Mouse (Mus musculus) gastrocnemius, postnatal 36 days (tissue): ENCODE measurements around the gene Clcn5. TPM values are rescaled to one million over a fixed set of nuclear protein-coding genes. Genes with fewer than 3 reads are reported as not detected.

Experiments used
- DNase-seq, 2 experiments: peaks; one replicate each; pipeline ENCODE4 v3.0.0; 2022
- intact Hi-C: fragments of 180-260 bp; cut with DNase I; formaldehyde crosslinking; loops from one replicate; pipeline ENCODE4 v1.15.1; 2025
- long read RNA-seq, 2 experiments: library from polyadenylated mRNA; stranded (forward); transcript quantifications; one replicate each; pipeline ENCODE4 v2.0.0; 2021
- total RNA-seq, 2 experiments: library from RNA; stranded (reverse); gene quantifications; 2 replicates each; pipeline ENCODE4 v1.2.3; 2021

The Clcn5 gene
- total RNA-seq = 1 to 10 TPM; 2.6 to 3.7 TPM
- long read RNA-seq, experiment 1, partial matches to known transcripts = 0 of 2 reads
- long read RNA-seq, experiment 1, other reads (novel, unspliced or antisense) = 2 of 2 reads
- long read RNA-seq, experiment 2 = 0 reads

DNA sequence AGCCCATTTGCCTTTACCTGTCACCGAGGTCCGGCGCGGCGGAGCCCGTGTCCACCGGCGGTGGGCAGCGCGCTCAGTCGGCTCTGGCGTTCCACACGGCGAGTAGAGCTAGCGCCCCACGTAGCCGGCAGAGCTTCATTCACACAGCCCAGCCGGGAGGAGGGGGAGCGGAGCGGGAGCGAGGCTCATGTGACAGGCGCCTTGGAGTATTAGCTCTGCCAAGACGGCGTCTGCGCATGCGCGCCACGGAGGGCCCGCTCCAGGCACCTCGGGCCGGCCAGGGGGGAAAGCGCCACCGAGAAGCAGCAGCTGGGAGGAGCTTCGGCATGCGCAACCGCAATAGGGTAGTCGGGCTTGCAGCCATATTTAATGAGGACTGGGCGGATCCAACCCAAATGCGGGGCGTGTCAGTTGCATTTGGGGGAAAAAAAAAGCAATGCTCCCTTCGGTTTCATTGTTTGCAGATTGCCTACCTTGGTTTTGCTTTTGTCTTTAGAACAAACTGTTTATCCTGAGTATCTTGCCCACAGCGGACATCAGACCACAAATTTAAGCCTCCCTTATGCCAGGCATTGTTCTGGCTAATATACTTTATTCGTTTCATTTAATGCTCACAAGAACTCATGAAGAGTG lies at the start of gene Clcn5:
TSS of gene Clcn5 (minus strand) at position 270 of the 633 bp plus-strand sequence.
- intact Hi-C loops = no loop called here

DNA sequence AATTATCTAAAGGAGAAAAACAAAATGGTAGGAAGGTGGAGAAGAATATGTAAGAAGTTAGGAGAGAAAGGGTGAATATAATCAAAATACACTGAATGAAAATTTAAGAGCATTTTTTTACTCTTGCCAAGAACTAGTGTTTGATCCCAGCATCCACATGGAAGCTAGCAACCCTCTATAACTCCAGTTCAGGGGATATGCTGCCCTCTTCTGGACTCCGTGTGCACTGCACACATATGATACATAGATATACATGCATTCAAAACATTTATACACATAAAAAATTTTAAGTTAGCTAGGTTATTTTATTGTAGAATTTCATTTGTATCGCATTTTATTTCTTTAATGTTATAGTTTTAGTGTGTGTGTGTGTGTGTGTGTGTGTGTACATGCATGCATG lies 6.3 kb upstream of the Clcn5 start:
- intact Hi-C loops = no loop called here
- DNase-seq = no peak

More for the DNA sequence above, at the start of gene Clcn5:
- DNase-seq = peak; percentile 89 to 95

DNA sequence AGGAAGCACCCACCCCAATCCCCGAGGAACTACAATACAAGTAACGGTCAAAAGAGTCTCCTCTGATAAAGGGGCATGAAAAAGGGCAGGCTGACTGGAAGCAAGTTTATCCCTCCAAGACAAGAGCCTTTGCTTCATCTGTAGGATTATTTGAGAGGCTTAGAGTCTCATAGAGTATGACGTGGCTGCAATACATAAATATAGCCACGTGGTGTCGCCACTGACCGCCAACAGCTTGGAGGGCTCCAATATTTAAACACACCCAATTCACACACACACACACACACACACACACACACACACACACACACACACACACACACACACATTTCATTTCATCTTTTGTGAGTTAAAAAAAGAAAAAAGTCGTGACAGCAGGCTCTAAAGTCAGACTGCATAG lies 3.1 kb upstream of the Clcn5 start:
- intact Hi-C loops = loop anchor here (5.0 kb wide), 1 partner anchor 100 kb away; no protein-coding TSS in a partner anchor
- DNase-seq = peak; percentile 21 to 26

DNA sequence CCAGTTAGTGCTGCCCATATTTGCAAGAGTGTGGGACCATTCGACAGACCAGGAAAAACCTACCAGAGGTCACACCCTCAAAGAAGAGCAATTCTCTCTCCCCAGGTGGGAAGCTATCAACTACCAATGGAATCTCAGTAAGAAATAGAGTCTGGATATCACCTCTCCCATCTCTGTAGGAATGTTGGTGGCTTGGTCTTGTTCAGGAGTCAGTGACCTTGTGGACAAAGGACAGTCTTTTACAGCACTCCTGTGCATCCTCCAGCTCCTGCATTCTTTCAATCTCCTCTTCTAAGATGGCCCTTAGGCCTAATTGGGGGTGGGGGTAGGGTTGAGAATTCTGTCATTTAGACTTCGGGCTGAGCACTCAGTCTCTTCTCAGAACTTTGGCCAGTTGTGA lies 1.4 kb upstream of the Clcn5 start:
- DNase-seq = no peak
- intact Hi-C loops = loop anchor here (5.0 kb wide), 1 partner anchor 102 kb away; no protein-coding TSS in a partner anchor

DNA sequence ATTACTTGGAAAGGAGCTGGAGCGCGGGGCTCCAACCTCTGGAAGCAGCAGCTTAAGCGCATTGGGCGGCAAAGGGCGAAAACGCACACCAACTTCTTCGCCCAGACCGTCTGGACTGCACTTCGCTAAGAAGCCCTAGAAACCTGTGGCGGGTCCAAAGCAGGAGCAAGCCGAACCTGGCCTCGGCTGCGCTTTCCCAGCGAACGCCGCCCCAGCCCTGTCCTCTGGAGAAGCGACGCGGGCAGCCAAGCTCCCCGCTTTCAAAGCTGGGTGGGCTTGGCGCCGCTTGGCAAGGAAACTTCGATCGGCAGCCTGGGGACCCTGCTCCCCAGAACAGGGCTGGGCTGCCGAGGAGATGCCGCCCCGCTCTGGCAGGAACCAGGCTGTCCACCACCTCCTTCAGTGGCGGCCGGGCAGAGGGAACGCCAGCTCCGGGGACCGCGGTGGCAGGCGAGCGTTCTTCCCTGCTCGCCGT lies 570 bp downstream of the Clcn5 start:
- DNase-seq = peak in 1 of 2 experiments; percentile 6
- intact Hi-C loops = no loop called here

DNA sequence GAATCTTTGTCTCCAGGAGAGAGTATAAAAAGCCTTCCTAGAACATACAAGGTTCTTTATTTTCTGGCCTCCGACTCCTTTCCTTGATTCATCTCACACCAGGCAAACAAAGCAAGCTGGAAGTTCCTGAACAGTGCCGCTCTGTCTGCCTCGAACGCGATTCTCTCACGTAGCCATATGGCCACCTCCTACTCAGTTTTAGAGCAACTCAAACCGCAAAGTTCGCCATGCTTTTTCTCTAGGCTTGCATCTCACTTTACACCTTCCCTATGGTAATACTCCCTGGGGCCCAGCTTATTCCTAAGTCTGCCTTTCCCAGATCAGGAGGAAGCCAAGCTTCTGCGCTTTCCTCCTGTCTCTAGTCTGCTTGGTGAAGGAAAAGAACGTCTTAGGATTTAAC lies 4.0 kb downstream of the Clcn5 start:
- no peak for DNase-seq
- intact Hi-C loops = no loop called here

DNA sequence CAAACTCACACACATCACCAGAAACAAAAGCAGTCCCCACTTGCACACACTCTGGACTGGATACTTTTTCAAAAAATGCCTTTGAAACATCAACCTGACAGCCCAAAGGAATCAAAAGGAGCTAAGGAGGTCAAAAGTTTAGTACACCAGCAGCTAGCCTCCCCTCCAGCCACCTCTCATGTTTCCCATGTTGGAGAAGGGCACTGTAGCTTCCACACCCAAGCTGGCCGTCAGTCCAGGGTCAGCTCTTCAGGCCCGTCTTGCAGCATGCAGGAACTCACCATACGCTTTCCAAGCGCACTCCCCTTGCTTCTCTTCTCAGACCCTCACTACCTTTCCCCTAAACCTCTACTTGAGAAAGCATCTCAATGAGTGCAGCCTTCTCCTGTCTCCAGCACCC lies 4.5 kb downstream of the Clcn5 start:
- DNase-seq = no peak
- intact Hi-C loops = no loop called here

DNA sequence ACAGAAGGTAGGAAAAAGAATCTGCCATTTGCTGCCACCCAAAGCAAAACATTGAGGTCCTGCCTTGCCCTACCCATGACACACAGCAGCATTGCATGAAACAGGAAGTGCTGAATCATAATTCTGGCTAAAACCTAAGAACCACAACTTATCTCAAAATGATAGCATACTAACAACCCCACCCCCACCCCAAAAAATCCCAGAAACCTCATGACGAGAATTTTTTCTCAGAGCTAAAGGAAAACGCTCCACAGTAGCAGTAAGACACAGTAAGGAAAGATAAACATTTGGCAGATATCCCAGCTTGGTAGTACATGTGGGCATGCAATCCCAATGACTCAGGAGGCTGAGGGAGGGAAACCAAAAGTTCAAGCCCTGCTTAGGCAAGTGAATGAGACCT lies 10.9 kb downstream of the Clcn5 start:
- DNase-seq = no peak
- intact Hi-C loops = no loop called here

DNA sequence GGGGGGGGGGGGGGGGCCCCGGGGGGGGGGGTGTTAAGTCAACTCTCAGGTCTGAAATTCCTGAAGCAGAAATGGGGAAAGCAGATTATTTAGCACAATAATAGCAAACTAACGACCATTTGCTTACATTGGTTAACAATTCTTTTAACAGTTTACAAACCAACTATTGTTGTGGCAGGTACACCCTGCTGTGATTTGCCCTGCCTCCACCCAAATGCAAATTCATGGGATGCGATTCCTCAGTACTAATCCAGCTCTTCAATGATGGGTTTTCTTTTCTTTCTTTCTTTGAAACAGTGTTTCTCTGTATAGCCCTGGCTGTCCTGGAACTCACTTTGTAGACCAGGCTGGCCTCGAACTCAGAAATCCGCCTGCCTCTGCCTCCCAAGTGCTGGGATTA lies 12.3 kb downstream of the Clcn5 start:
- intact Hi-C loops = no loop called here
- DNase-seq = no peak

DNA sequence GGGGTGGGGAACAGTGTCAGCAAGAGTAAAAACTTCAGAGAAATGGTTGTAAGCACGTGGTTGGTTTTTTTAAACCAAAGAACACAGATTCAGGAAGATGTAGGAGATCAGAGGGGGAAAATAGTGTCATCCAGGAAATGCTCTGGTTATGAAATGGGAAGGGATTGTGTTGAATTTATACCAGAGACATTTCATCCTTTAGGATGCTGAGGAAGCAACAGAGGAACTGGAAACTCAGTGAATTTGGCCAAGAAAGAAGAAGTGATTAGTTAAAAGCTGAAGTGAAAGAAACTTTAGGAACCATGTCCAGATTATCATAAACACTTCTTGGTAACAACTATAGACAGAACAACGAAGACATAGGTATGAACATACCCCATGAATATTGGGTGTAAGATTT lies 26.2 kb downstream of the Clcn5 start:
- intact Hi-C loops = no loop called here
- DNase-seq = no peak

DNA sequence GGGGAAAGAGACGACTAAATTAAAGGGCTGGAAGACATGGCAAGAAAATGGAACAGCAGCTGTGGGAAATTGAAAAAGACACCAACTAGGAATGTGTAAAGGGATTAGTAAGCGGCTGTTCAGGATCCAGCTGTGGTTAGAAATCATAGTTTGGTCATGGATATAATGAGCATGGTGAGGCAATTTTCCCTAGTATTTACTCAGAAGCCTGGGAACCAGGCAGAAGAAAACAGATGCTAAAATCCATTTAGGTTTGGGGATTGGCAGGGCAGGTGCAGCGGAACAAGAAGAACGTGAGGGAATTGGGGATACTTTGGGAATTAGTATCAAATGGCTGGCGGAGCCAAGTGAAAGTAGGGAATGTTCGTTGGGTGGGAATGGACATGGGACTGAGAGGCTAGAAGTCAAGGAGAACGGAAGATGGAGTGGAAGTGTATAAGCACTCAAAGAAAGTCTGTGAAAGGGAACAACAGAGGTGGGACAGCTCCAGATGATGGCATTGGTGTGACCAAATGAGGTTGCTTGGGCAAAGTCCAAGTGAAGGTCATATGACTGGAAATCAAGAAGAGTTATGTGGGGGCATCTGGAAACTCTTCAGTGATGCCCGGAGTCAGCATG lies 26.9 kb downstream of the Clcn5 start:
- intact Hi-C loops = no loop called here
- no peak for DNase-seq

DNA sequence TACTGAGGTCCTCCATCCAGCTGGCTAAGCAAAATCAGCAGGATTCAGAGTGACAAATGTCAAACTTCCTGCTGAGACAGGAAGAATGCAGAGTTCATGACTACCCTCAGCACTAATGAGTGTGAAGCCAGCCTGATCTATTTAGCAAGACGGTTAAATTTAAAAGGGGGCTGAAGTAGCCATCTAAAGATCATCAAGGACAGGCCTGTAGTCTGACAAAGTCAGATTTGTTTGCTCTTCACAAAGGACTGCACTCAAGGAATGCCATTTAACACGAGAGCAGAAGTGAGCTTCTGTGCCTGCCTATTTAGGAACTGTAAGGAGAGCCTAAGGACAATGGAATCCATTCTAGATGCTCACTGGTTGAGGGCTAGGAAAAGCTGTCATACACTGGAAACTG lies 30.2 kb downstream of the Clcn5 start:
- intact Hi-C loops = no loop called here
- DNase-seq = no peak

DNA sequence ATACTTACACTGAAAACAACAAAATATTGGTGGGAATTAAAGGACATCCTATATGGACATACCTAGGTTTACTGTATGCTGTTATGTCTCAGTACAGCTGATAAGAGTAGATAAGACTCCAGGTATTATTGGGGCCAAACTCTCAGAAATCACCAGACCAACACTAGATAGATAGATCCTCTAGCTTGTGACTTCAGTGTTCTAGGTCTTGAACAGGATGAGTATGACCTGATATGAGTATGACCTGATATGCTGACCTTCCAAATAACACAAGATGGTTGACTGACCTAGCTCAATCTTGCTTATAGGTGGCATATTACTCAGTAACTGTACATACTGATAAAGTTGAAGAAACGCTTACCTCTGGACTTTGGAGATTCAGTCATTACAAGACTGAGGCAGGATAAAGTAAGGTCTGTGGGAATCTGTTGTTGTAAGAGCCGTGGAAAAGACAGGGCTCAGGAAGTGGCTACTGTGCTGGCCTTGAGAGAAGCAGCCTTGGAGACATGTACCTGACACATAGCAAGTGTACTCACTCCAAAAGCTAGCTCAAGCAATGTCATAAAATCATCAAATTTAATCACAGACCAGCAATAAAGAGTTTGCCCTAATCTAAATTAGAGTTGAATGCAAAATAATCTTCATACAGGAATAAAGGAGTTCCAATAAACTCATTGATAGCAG lies 32.0 kb downstream of the Clcn5 start:
- intact Hi-C loops = no loop called here
- DNase-seq = no peak

DNA sequence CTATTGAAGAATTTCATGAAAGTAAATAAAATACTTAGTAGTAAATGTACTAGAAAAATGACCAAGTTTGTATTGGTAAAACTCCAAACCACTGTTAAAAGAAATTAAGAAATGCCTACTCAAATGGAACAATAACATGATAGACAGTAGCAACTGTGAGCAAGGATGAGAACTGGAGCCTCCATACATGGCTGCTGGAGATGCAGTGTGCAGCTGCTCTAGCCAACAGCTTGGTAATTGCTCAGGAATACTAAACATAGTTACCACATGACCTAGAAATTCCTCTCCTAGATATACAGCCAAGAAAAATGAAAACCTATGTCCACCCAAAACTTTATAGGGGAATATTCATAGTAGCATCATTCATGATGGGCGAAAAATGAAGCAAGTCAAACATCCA lies 36.5 kb downstream of the Clcn5 start:
- DNase-seq = no peak
- intact Hi-C loops = no loop called here

DNA sequence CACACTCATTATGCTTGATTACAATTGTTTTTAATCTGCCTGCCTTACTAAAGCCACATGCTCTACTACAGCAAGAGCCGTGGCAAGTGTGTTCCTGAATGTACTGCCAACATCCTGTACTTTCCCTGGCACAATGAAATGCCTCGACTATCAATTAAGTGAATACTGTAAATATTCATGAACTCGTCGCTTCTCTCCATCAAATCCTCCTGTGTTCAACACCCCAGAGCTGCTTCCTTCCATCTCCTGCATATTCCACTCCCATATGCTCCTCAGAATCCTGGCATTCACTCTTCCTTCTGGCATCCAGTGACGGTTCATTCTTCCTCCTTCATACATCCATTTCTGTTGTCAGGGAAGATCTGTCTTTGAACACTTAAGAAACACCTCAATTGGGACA lies 39.4 kb downstream of the Clcn5 start:
- intact Hi-C loops = no loop called here
- DNase-seq = no peak

DNA sequence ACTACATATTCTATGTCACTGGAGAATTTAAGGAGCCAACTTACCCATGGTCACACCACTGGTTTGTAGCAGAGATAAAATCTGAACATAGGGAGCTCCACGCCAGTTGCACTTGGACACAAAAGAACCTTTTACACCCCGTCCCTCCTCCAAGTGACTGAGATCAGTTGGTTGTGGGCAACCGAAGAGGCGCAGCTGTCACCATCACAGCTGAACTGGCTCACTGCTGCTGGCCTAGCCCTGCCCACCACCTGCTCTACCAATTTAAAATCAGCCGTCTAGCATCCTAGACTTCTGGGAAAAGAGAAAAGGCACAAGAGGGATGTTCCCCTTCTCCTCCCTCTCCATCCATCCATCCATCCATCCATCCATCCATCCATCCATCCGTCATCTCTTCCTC lies 42.6 kb downstream of the Clcn5 start:
- DNase-seq = no peak
- intact Hi-C loops = no loop called here

DNA sequence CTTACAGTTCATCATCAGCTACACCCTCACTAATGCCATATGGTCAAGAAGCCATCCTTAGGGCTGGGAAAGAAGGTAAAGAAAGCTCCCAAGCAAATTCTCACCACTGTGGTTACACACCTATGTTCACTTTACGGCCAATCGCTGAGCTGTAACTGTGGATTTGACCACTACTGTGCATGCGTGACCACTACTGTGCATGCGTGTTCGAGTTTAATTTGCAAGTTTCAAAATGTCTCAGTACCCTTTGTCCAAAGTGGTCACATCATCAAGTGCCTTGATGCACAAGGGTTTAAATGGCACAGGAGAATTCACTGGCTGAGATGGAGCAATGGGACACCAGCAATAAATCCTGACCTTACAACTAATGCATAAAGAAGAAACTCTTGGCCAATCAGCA lies 58.0 kb downstream of the Clcn5 start:
- intact Hi-C loops = no loop called here

DNA sequence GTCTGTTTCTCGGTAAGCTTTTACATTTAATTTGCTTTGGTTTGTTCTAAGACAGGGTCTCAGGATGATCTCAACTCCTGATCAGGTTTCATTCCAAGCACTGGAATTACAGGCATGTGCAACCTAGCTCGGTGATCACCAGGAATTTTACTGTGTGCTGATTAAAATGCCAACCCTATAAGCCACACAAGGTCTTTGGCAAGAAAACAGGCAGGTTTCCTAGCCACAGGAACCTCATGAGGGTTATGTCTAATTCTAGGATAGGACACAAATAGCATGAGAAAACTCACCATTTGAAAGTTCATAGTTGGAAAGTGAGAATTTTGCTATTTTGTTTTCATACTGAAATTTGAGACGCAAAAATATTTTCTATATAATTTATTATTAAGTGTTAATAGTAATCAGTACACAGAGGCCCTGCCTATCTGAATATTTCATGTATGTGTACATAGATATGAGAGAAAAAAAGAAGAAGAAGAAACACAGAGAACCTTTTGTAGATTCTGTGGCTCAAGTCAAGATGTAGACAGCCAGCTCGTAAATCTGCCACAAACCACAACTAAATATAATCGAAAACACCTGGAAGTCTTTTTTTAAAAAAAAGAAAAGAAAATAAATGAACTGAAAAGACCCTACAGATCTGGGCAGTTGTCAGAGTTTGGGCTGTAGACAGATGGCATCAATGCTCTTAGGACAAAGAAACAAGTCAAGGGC lies 58.6 kb downstream of the Clcn5 start:
- intact Hi-C loops = no loop called here
- DNase-seq = no peak

More for the DNA sequence above, 58.0 kb downstream of the Clcn5 start:
- no peak for DNase-seq

DNA sequence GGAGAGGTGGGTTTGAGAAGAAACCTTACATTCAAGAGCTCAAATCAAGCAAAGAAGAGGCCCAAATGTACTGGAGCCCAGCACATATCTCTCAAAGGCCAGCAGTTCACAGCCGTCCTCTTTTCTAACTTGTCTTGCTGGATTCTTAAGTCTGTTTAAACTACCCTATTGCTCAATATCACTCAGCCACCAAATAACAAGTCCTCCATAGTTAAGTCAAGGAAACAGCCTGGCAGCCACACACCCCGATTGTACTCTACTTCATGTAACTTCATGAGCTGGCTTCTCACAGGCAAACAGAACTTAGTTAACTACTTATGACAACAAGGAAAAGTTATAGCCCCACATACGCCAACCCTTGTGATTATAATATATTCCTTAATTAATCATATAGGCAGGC lies 59.4 kb downstream of the Clcn5 start:
- intact Hi-C loops = no loop called here
- no peak for DNase-seq

DNA sequence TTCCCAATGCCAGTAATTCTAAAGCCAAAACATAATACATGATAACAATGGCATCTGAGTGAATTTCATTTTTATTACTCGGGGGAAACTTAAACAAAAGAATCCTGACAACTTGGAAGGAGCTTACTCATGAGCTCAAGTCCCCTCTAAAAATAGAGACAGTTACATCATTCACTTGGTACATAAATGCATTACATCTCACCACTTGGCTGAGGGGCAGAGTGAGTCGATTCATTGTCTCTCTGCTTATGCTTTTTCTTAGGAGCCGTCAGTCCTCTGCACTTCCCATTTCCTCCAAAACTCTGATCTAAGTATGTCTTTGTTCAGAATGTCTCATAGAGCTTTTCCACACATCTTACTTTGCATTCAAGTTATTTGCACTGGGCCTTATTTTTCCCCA lies 63.1 kb downstream of the Clcn5 start:
- intact Hi-C loops = no loop called here
- no peak for DNase-seq

DNA sequence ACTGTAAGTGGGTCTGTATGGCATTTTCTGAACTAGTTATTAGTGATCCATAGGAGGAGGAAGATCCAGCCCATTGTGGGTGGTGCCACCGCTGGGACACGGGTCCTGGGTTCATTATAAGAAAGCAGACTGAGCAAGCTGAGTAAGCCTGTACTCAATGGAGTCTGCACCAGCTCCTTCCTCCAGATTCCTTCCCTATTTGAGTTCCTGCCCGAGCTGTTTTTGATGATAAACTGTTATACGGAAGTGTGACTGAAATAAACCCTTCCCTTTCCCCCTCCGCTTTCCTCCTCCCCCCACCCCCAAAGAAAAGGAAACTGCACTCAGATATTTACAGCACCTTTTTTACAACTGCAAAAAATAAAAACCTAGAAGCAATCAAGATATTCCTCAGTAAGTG lies 115.1 kb downstream of the Clcn5 start:
- intact Hi-C loops = no loop called here
- DNase-seq = no peak
